In genomic region chr9:7873511-7874211, GRCm38 (mm10) we compare ENCODE assay signal across 8 mouse cellular contexts. TPM values are rescaled to one million over a fixed set of nuclear protein-coding genes. Genes with fewer than 3 reads are reported as not detected.
DNase-seq lines count a peak whose midpoint lies in the region; ATAC-seq and TF ChIP-seq lines count a peak whose summit lies in the region.

No protein-coding gene starts in this region.

- no peaks in the 10 kb centered on the region for H3K27me3 ChIP-seq in thymus, adult 2 months (ENCODE audit: control insufficient read depth, insufficient read depth, low read length)
- H3K27me3 ChIP-seq in limb, embryonic 12.5 days: no peaks in the 10 kb centered on the region
- H3K27me3 ChIP-seq in forebrain, embryonic 13.5 days: no peaks in the 10 kb centered on the region
- no peaks in the 10 kb centered on the region; the same call in 1 of the 2 replicates for H3K27me3 ChIP-seq in midbrain, embryonic 16.5 days (ENCODE audit: control insufficient read depth, insufficient read depth, low read depth, low read length)

- 85% methylated on average over 8 of the region's 8 CpGs for WGBS in thymus, adult 2 months
- WGBS in limb, embryonic 12.5 days: 89% methylated on average over 8 of the region's 8 CpGs
- 94% methylated on average over 8 of the region's 8 CpGs for WGBS in forebrain, embryonic 13.5 days
- 94% methylated on average over 8 of the region's 8 CpGs for WGBS in midbrain, embryonic 16.5 days

- H3K9me3 ChIP-seq in limb, embryonic 12.5 days: no peaks in the 10 kb centered on the region
- no peaks in the 10 kb centered on the region for H3K9me3 ChIP-seq in forebrain, embryonic 13.5 days (replicated peaks)
- H3K9me3 ChIP-seq in midbrain, embryonic 16.5 days (replicated peaks; ENCODE audit: control insufficient read depth, low read length, poor library complexity, severe bottlenecking): no peaks in the 10 kb centered on the region

- no peak for TF ChIP-seq POLR2A in thymus, adult 2 months (IDR thresholded peaks at IDR 0.05; ENCODE audit: control insufficient read depth, extremely low read depth, insufficient read depth, low read length, poor library complexity)

- peaks cover 12% of the 10 kb centered on the region for H3K4me1 ChIP-seq in thymus, adult 2 months (replicated peaks; ENCODE audit: control insufficient read depth, insufficient read depth, low read length)
- peaks cover 7% of the 10 kb centered on the region for H3K4me1 ChIP-seq in limb, embryonic 12.5 days (replicated peaks)
- H3K4me1 ChIP-seq in forebrain, embryonic 13.5 days: peaks cover 7% of the 10 kb centered on the region
- peaks cover 8% of the 10 kb centered on the region for H3K4me1 ChIP-seq in midbrain, embryonic 16.5 days (ENCODE audit: control insufficient read depth, insufficient read depth, low read length)

- peak overlapping the region; percentile 68 for H3K27ac ChIP-seq in thymus, adult 2 months (ENCODE audit: control insufficient read depth, insufficient read depth, low read length)
- H3K27ac ChIP-seq in limb, embryonic 12.5 days: no peak overlapping the region
- no peak overlapping the region for H3K27ac ChIP-seq in forebrain, embryonic 13.5 days
- H3K27ac ChIP-seq in midbrain, embryonic 16.5 days (ENCODE audit: low read length): no peak overlapping the region

- no peak overlapping the region for H3K9ac ChIP-seq in limb, embryonic 12.5 days (replicated peaks)
- H3K9ac ChIP-seq in forebrain, embryonic 13.5 days: no peak overlapping the region
- no peak overlapping the region for H3K9ac ChIP-seq in midbrain, embryonic 16.5 days (ENCODE audit: low read depth, low read length)

- no peak overlapping the region for H3K4me3 ChIP-seq in thymus, adult 2 months (ENCODE audit: control insufficient read depth, insufficient read depth, low read length)
- H3K4me3 ChIP-seq in limb, embryonic 12.5 days (replicated peaks): no peak overlapping the region
- no peak overlapping the region for H3K4me3 ChIP-seq in forebrain, embryonic 13.5 days
- no peak overlapping the region for H3K4me3 ChIP-seq in midbrain, embryonic 16.5 days (ENCODE audit: low read depth, low read length)

- ATAC-seq in limb, embryonic 12.5 days (ENCODE audit: insufficient number of reproducible peaks, insufficient read depth, low FRiP score, low TSS enrichment, low read depth): no peak
- no peak for ATAC-seq in forebrain, embryonic 13.5 days
- ATAC-seq in midbrain, embryonic 16.5 days: no peak

- no peaks in the 10 kb centered on the region for H3K36me3 ChIP-seq in thymus, adult 2 months (ENCODE audit: control insufficient read depth, insufficient read depth, low read length)
- no peaks in the 10 kb centered on the region for H3K36me3 ChIP-seq in limb, embryonic 12.5 days
- H3K36me3 ChIP-seq in forebrain, embryonic 13.5 days (ENCODE audit: poor library complexity, severe bottlenecking): no peaks in the 10 kb centered on the region
- H3K36me3 ChIP-seq in midbrain, embryonic 16.5 days (ENCODE audit: control insufficient read depth, insufficient read depth, low read length): no peaks in the 10 kb centered on the region

- peak overlapping the region; percentile 86; the same call in 1 of the 2 replicates for H3K4me2 ChIP-seq in limb, embryonic 12.5 days
- no peak overlapping the region for H3K4me2 ChIP-seq in forebrain, embryonic 13.5 days
- H3K4me2 ChIP-seq in midbrain, embryonic 16.5 days (ENCODE audit: low read length): no peak overlapping the region

- TF ChIP-seq CTCF in thymus, adult 2 months (IDR thresholded peaks at IDR 0.05; ENCODE audit: borderline replicate concordance, control insufficient read depth, extremely low read depth, insufficient read depth, low read length, poor library complexity): no peak

- DNase-seq in heart, adult 11 months: peak; percentile 87
- no peak for DNase-seq in heart, adult 9 months (ENCODE audit: low spot score in 2 of 2)
- DNase-seq in thymus, adult 2 months: peak; percentile 8
- no peak for DNase-seq in thymus, postnatal 10 days (ENCODE audit: low spot score in 2 of 2)
- peak; percentile 26 for DNase-seq in thymus, postnatal 4 days

RNA-seq across cellular contexts. Expression of gene Birc3, which starts 0.7 kb away (rescaled TPM):
- 30.7 and 33.5 TPM in 2 replicates for polyA plus RNA-seq in thymus, adult 2 months (2012; rRNA removed)
- polyA plus RNA-seq in limb, embryonic 12.5 days (2016; fragmentation: Nextera tagmentation; extraction: Ambion mirVana): 6.8 and 7.9 TPM in 2 replicates
- 0.82 and 0.94 TPM in 2 replicates for polyA plus RNA-seq in forebrain, embryonic 13.5 days (2015; fragmentation: Nextera tagmentation; extraction: Ambion mirVana)
- 1.5 and 1.8 TPM in 2 replicates for polyA plus RNA-seq in midbrain, embryonic 16.5 days (2015; fragmentation: Nextera tagmentation; extraction: Ambion mirVana)

RNA-seq across cellular contexts. Expression of gene Birc2, which starts 36.8 kb away (rescaled TPM):
- polyA plus RNA-seq in thymus, adult 2 months (2012; rRNA removed): 43.5 and 43.6 TPM in 2 replicates
- 43.9 and 48.7 TPM in 2 replicates for polyA plus RNA-seq in limb, embryonic 12.5 days (2016; fragmentation: Nextera tagmentation; extraction: Ambion mirVana)
- 49.1 and 52.9 TPM in 2 replicates for polyA plus RNA-seq in forebrain, embryonic 13.5 days (2015; fragmentation: Nextera tagmentation; extraction: Ambion mirVana)
- 41.8 and 43.9 TPM in 2 replicates for polyA plus RNA-seq in midbrain, embryonic 16.5 days (2015; fragmentation: Nextera tagmentation; extraction: Ambion mirVana)

Comparison
In these comparisons a context has a peak if more than half of its experiments do, and no peak if none do; other contexts are left out.
1. DNase-seq: peak in heart, adult 11 months (single experiment), thymus, adult 2 months (single experiment) and thymus, postnatal 4 days (single experiment); none in heart, adult 9 months (0 of 2) and thymus, postnatal 10 days (0 of 2).